In the genomic region with DNA sequence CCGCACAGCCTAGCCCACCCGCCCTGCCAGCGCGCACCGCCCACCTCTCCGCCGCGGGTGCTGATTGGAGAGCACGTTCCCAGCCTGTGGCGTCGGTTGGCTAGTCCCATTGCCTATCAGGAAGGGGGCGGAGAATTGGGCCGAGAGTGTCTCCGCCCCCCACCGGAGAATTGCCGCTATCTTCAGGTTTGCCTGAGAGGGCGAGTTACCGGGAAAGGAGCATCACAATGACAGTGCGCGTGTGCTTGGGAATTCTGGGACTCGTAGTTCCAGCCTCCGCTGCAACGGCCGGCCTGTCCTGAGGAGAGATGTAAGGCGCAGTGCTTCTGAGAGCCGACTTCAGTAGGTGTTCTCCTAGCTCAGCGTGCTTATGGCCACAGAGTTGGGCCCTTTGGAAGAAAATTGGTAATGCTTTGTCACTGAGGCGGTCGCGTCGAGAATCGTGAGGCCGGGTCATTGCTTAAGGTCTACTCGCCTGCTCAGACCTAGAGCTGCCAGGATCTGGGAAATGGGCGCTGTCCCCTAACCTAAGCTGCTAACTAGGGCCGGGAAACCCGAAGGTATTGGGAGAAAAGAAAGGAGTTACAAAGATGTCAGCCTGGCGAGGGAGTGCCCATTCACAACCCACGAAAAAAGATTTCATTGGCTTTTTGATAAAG, we compare ENCODE assay signal across 8 mouse cellular contexts. TPM values are rescaled to one million over a fixed set of nuclear protein-coding genes. Genes with fewer than 3 reads are reported as not detected.
DNase-seq lines count a peak whose midpoint lies in the region; ATAC-seq and TF ChIP-seq lines count a peak whose summit lies in the region.

A gene (minus strand): TSS at position 181 of the 659 bp plus-strand sequence.

- peak within 1 kb of the TSS; percentile 90 for H3K4me3 ChIP-seq in hindbrain, embryonic 13.5 days

- H3K9me3 ChIP-seq in hindbrain, embryonic 13.5 days, result no peaks in the 10 kb centered on the region

- no peaks in the 10 kb centered on the region for H3K36me3 ChIP-seq in hindbrain, embryonic 13.5 days

- H3K27ac ChIP-seq in hindbrain, embryonic 13.5 days, result peak within 1 kb of the TSS; percentile 96

- CTCF ChIA-PET in Patski (lab: Charles Lee), result no interaction called here

- in situ Hi-C loops in Patski (cut with MboI; ENCODE audit: low pct_unique_long_range_greater_than_20kb), result no loop called here

- under 1% methylated on average over 38 of the region's 39 CpGs for WGBS in hindbrain, embryonic 13.5 days

- no peak for TF ChIP-seq CTCF in Patski (IDR thresholded peaks at IDR 0.05)

- peaks cover 22% of the 10 kb centered on the region for H3K4me1 ChIP-seq in hindbrain, embryonic 13.5 days (replicated peaks)

- peak within 1 kb of the TSS; percentile 92 for H3K9ac ChIP-seq in hindbrain, embryonic 13.5 days

- ATAC-seq in Patski, result peak; percentile 98
- ATAC-seq in hindbrain, embryonic 13.5 days (ENCODE audit: low FRiP score), result peak; percentile 100

- H3K27me3 ChIP-seq in Patski, result no peaks in the 10 kb centered on the region
- H3K27me3 ChIP-seq in hindbrain, embryonic 13.5 days, result no peaks in the 10 kb centered on the region

- POLR2A ChIA-PET in Patski (lab: Charles Lee), result interaction anchor here (0.6 to 0.8 kb wide), 2 partner anchors 8 to 342 kb away, joined by 3 to 4 read pairs; no protein-coding TSS in a partner anchor

- peak within 1 kb of the TSS; percentile 73 for H3K4me2 ChIP-seq in hindbrain, embryonic 13.5 days

- peak; percentile 85 for DNase-seq in Patski (ENCODE audit: low read depth, low spot score)
- peak; percentile 99 for DNase-seq in cerebellum, postnatal 14 days
- DNase-seq in frontal cortex, postnatal 14 days (ENCODE audit: low spot score in 2 of 2), result peak; percentile 96 to 97
- peak; percentile 98 to 99 for DNase-seq in layer of hippocampus, postnatal 25 days (ENCODE audit: extremely low spot score in 1 of 2, low spot score in 1 of 2)
- DNase-seq in lung, postnatal 25 days (ENCODE audit: low spot score), result peak; percentile 97
- DNase-seq in retina, embryonic 14.5 days (ENCODE audit: low spot score), result peak; percentile 99
- DNase-seq in thymus, postnatal 4 days, result peak; percentile 98

RNA-seq across cellular contexts. Expression of the gene that starts here (rescaled TPM):
- 9.9 TPM for polyA plus RNA-seq in Patski (2021)
- polyA plus RNA-seq in hindbrain, embryonic 13.5 days (2015; fragmentation: Nextera tagmentation; extraction: Ambion mirVana), result 10.7 and 12.3 TPM in 2 replicates
- 10 to 100 TPM; 63.0 to 72.8 TPM for total RNA-seq in layer of hippocampus, postnatal 25 days (2021)

Comparison
In these comparisons a context has a peak if more than half of its experiments do, and no peak if none do; other contexts are left out.
1. Peak in every context shown above with its lines: DNase-seq, ATAC-seq, H3K4me3 ChIP-seq and H3K27ac ChIP-seq.